Mouse (Mus musculus): ENCODE data around the gene Lypd1. TPM values are rescaled to one million over a fixed set of nuclear protein-coding genes. Genes with fewer than 3 reads are reported as not detected.

Gene Lypd1
- polyA plus RNA-seq, 1 experiment = 1.7 TPM

Other genes with a start within 250 kb of the Lypd1 start
- 28.4 and 35.9 TPM in 2 replicates for gene Gpr39, start 236.1 kb downstream of the Lypd1 start, polyA plus RNA-seq (2012; rRNA removed)

Measured in urinary bladder, adult 2 months (tissue).